8 mouse cellular contexts compared by ENCODE assay signal in the genomic region with DNA sequence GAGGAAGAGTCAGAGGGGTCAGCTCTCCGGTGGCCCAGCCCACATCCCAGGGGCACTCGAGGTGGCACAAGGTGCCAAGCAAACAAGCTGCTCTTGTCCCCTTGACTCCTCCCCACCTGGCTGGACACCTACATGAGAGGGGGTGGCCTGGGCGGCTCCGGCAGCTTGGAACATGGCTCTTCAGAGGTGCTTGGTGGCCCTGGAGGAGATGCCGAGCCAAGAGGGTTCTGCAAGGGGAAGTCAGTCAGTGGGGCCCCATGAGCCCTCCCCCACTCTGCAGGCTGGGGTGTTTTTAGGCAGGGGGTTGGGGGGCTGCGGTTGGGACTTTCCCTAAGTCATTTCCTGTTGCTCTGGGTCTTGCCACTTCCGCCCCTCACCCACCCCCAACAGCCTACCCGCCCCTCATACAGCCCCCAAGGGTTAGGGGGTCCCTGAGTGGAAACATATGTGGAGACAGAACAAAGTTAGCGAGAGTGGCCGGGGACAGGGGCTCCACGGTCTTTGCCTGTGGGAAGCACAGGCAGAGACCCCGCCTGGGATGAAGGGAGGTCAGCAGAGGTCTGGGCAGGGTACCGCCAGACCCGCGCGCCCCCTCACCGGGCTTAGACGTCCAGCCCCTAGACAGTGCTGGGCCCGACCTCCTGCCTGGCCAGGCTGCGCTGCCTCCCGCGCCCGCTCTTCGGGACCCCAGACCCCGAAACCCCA. TPM values are rescaled to one million over a fixed set of nuclear protein-coding genes. Genes with fewer than 3 reads are reported as not detected.
DNase-seq lines count a peak whose midpoint lies in the region; ATAC-seq lines count a peak whose summit lies in the region.

No protein-coding gene starts in this region.

- peak overlapping the region; percentile 95 for H3K4me2 ChIP-seq in heart, embryonic 14.5 days (ENCODE audit: low read length)
- H3K4me2 ChIP-seq in kidney, embryonic 16.5 days (replicated peaks; ENCODE audit: low read depth, low read length): peak overlapping the region; percentile 92
- peak overlapping the region; percentile 93 for H3K4me2 ChIP-seq in lung, embryonic 16.5 days (ENCODE audit: low read depth, low read length)

- H3K9ac ChIP-seq in heart, embryonic 14.5 days (ENCODE audit: low read length): peak overlapping the region; percentile 92
- peak overlapping the region; percentile 95 for H3K9ac ChIP-seq in kidney, embryonic 16.5 days (replicated peaks; ENCODE audit: low read length)
- H3K9ac ChIP-seq in lung, embryonic 16.5 days (ENCODE audit: low read length): peak overlapping the region; percentile 95

- H3K27me3 ChIP-seq in heart, embryonic 14.5 days (ENCODE audit: control insufficient read depth, insufficient read depth, low read length): no peaks in the 10 kb centered on the region
- H3K27me3 ChIP-seq in kidney, embryonic 16.5 days (ENCODE audit: insufficient read depth, low read length): no peaks in the 10 kb centered on the region
- no peaks in the 10 kb centered on the region for H3K27me3 ChIP-seq in lung, embryonic 16.5 days (ENCODE audit: control insufficient read depth, insufficient read depth, low read depth, low read length)

- peak; percentile 31 for DNase-seq in urinary bladder, postnatal 14 days (ENCODE audit: low spot score)
- DNase-seq in urinary bladder, adult 18-20 months (ENCODE audit: low spot score in 2 of 2): no peak
- peak; percentile 64 to 67 for DNase-seq in cerebellum, postnatal 25 days
- DNase-seq in urinary bladder, postnatal 36 days (ENCODE audit: low spot score in 2 of 2): no peak

- no peaks in the 10 kb centered on the region for H3K9me3 ChIP-seq in heart, embryonic 14.5 days (ENCODE audit: control insufficient read depth, low read length)
- H3K9me3 ChIP-seq in kidney, embryonic 16.5 days (ENCODE audit: low read length): no peaks in the 10 kb centered on the region
- no peaks in the 10 kb centered on the region for H3K9me3 ChIP-seq in lung, embryonic 16.5 days (ENCODE audit: control insufficient read depth, low read length)

- peaks cover 43% of the 10 kb centered on the region for H3K36me3 ChIP-seq in heart, embryonic 14.5 days (ENCODE audit: control insufficient read depth, insufficient read depth, low read length)
- peaks cover 37% of the 10 kb centered on the region for H3K36me3 ChIP-seq in kidney, embryonic 16.5 days (ENCODE audit: insufficient read depth, low read length)
- H3K36me3 ChIP-seq in lung, embryonic 16.5 days (ENCODE audit: control insufficient read depth, insufficient read depth, low read length): peaks cover 25% of the 10 kb centered on the region

- H3K27ac ChIP-seq in heart, embryonic 14.5 days (replicated peaks in 1 of 2; ENCODE audit: control insufficient read depth in 1 of 2, insufficient read depth in 1 of 2, low read depth in 2 of 2, low read length in 2 of 2): peak overlapping the region; percentile 66 to 88
- H3K27ac ChIP-seq in kidney, embryonic 16.5 days (ENCODE audit: low read length): peak overlapping the region; percentile 89
- H3K27ac ChIP-seq in lung, embryonic 16.5 days (ENCODE audit: low read length): peak overlapping the region; percentile 95

- peaks cover 14 to 27% of the 10 kb centered on the region in 2 experiments for H3K4me1 ChIP-seq in heart, embryonic 14.5 days (ENCODE audit: control insufficient read depth in 2 of 2, insufficient read depth in 2 of 2, low read length in 2 of 2)
- peaks cover 22% of the 10 kb centered on the region for H3K4me1 ChIP-seq in kidney, embryonic 16.5 days (ENCODE audit: insufficient read depth, low read length)
- H3K4me1 ChIP-seq in lung, embryonic 16.5 days (replicated peaks; ENCODE audit: control insufficient read depth, insufficient read depth, low read length): peaks cover 22% of the 10 kb centered on the region

- ATAC-seq in heart, embryonic 14.5 days (ENCODE audit: insufficient number of reproducible peaks, insufficient read depth, low FRiP score, low read depth): peak; percentile 54
- ATAC-seq in kidney, embryonic 16.5 days (ENCODE audit: low FRiP score, low TSS enrichment): peak; percentile 60
- ATAC-seq in lung, embryonic 16.5 days (ENCODE audit: low read depth): peak; percentile 65
- ATAC-seq in neutrophil, adult 5-6 weeks (ENCODE audit: extremely low read depth, insufficient number of reproducible peaks, low FRiP score, poor library complexity, severe bottlenecking): peak; percentile 65

- H3K4me3 ChIP-seq in heart, embryonic 14.5 days (ENCODE audit: control insufficient read depth in 1 of 2, insufficient read depth in 1 of 2, low read depth in 1 of 2, low read length in 2 of 2): peak overlapping the region; percentile 84 to 91
- H3K4me3 ChIP-seq in kidney, embryonic 16.5 days (ENCODE audit: low read length): peak overlapping the region; percentile 80
- H3K4me3 ChIP-seq in lung, embryonic 16.5 days (ENCODE audit: low read length): peak overlapping the region; percentile 86

- 2% methylated on average over 24 of the region's 25 CpGs for WGBS in heart, embryonic 14.5 days
- 0% methylated on average over 24 of the region's 25 CpGs for WGBS in kidney, embryonic 16.5 days
- 0% methylated on average over 23 of the region's 25 CpGs for WGBS in lung, embryonic 16.5 days

RNA-seq across cellular contexts. Expression of a gene that starts 1.3 kb away (rescaled TPM):
- not detected in 2 replicates for polyA plus RNA-seq in heart, embryonic 14.5 days (2014; fragmentation: Nextera tagmentation; extraction: Ambion mirVana)
- polyA plus RNA-seq in kidney, embryonic 16.5 days (2015; fragmentation: Nextera tagmentation; extraction: Ambion mirVana): not detected in 2 replicates
- not detected in 2 replicates for polyA plus RNA-seq in lung, embryonic 16.5 days (2015; fragmentation: Nextera tagmentation; extraction: Ambion mirVana)
- 2.4 and 4.1 TPM in 2 replicates for total RNA-seq in neutrophil, adult 5-6 weeks (2017)

RNA-seq across cellular contexts. Expression of a gene that starts 1.3 kb away (rescaled TPM):
- 80.2 and 84.6 TPM in 2 replicates for polyA plus RNA-seq in heart, embryonic 14.5 days (2014; fragmentation: Nextera tagmentation; extraction: Ambion mirVana)
- 207 and 214 TPM in 2 replicates for polyA plus RNA-seq in kidney, embryonic 16.5 days (2015; fragmentation: Nextera tagmentation; extraction: Ambion mirVana)
- 218 and 247 TPM in 2 replicates for polyA plus RNA-seq in lung, embryonic 16.5 days (2015; fragmentation: Nextera tagmentation; extraction: Ambion mirVana)
- 145 and 154 TPM in 2 replicates for total RNA-seq in neutrophil, adult 5-6 weeks (2017)

RNA-seq across cellular contexts. Expression of a gene that starts 42.6 kb away (rescaled TPM):
- 19.4 and 21.8 TPM in 2 replicates for polyA plus RNA-seq in heart, embryonic 14.5 days (2014; fragmentation: Nextera tagmentation; extraction: Ambion mirVana)
- 32.1 and 33.3 TPM in 2 replicates for polyA plus RNA-seq in kidney, embryonic 16.5 days (2015; fragmentation: Nextera tagmentation; extraction: Ambion mirVana)
- 22.7 and 24.2 TPM in 2 replicates for polyA plus RNA-seq in lung, embryonic 16.5 days (2015; fragmentation: Nextera tagmentation; extraction: Ambion mirVana)
- total RNA-seq in neutrophil, adult 5-6 weeks (2017): 34.6 and 36.5 TPM in 2 replicates

RNA-seq across cellular contexts. Expression of a gene that starts 56.8 kb away (rescaled TPM):
- polyA plus RNA-seq in heart, embryonic 14.5 days (2014; fragmentation: Nextera tagmentation; extraction: Ambion mirVana): 69.8 and 75.9 TPM in 2 replicates
- polyA plus RNA-seq in kidney, embryonic 16.5 days (2015; fragmentation: Nextera tagmentation; extraction: Ambion mirVana): 96.0 and 101 TPM in 2 replicates
- polyA plus RNA-seq in lung, embryonic 16.5 days (2015; fragmentation: Nextera tagmentation; extraction: Ambion mirVana): 91.9 and 96.3 TPM in 2 replicates
- 109 and 118 TPM in 2 replicates for total RNA-seq in neutrophil, adult 5-6 weeks (2017)

RNA-seq across cellular contexts. Expression of a gene that starts 57.4 kb away (rescaled TPM):
- 43.0 and 44.9 TPM in 2 replicates for polyA plus RNA-seq in heart, embryonic 14.5 days (2014; fragmentation: Nextera tagmentation; extraction: Ambion mirVana)
- 81.5 and 88.1 TPM in 2 replicates for polyA plus RNA-seq in kidney, embryonic 16.5 days (2015; fragmentation: Nextera tagmentation; extraction: Ambion mirVana)
- polyA plus RNA-seq in lung, embryonic 16.5 days (2015; fragmentation: Nextera tagmentation; extraction: Ambion mirVana): 70.2 and 72.9 TPM in 2 replicates
- 106 and 126 TPM in 2 replicates for total RNA-seq in neutrophil, adult 5-6 weeks (2017)

Comparison
In these comparisons a context has a peak if more than half of its experiments do, and no peak if none do; other contexts are left out.
1. DNase-seq: peak in urinary bladder, postnatal 14 days (single experiment) and cerebellum, postnatal 25 days (2 of 2); none in urinary bladder, adult 18-20 months (0 of 2) and urinary bladder, postnatal 36 days (0 of 2).
2. Peak in every context shown above with its lines, with median percentiles within 50 percentile points of each other: ATAC-seq, H3K27ac ChIP-seq, H3K4me2 ChIP-seq, H3K4me3 ChIP-seq and H3K9ac ChIP-seq.